Mouse (Mus musculus) embryonic facial prominence, embryonic 14.5 days (tissue): ENCODE measurements around the gene Hyal3. TPM values are rescaled to one million over a fixed set of nuclear protein-coding genes. Genes with fewer than 3 reads are reported as not detected.
A peak's percentile ranks its signal among the peaks of the same experiment; 100 is the strongest.

Experiments used
- ATAC-seq: fragments of 200-750 bp; cut with Nextera tagmentation; 2 replicates; pipeline ENCODE4 v1.8.0; 2017; ENCODE audit warnings: low read depth, moderate number of reproducible peaks, moderate TSS enrichment
- DNase-seq: peaks from one replicate; pipeline ENCODE4 v3.0.0-alpha.2; 2015; ENCODE audit warnings: low spot score
- H3K27ac ChIP-seq: fragments of 300-500 bp; sonication (generic); replicated peaks from 2 replicates; pipeline ENCODE4 v1.5.1; 2014; ENCODE audit warnings: low read depth, mild to moderate bottlenecking, low read length, moderate library complexity
- H3K27me3 ChIP-seq: fragments of 300-500 bp; sonication (generic); replicated peaks from 2 replicates; pipeline ENCODE4 v1.6.1; 2014; ENCODE audit warnings: low read length; ENCODE audit not compliant: control insufficient read depth, insufficient read depth
- H3K36me3 ChIP-seq: fragments of 300-500 bp; sonication (generic); 2 replicates; pipeline ENCODE4 v1.6.1; 2014; ENCODE audit warnings: low read length, mixed read lengths; ENCODE audit not compliant: control insufficient read depth, insufficient read depth
- H3K4me1 ChIP-seq: fragments of 300-500 bp; sonication (generic); 2 replicates; pipeline ENCODE4 v1.6.1; 2014; ENCODE audit warnings: antibody characterized with exemption, low read length; ENCODE audit not compliant: control insufficient read depth, insufficient read depth
- H3K4me2 ChIP-seq: fragments of 300-500 bp; sonication (generic); 2 replicates; pipeline ENCODE4 v1.6.1; 2014; ENCODE audit warnings: low read depth, mild to moderate bottlenecking, low read length, moderate library complexity, mixed read lengths
- H3K4me3 ChIP-seq: fragments of 300-500 bp; sonication (generic); 2 replicates; pipeline ENCODE4 v1.5.1; 2014; ENCODE audit warnings: low read depth, mild to moderate bottlenecking, low read length
- H3K9ac ChIP-seq: fragments of 300-500 bp; sonication (generic); 2 replicates; pipeline ENCODE4 v1.6.1; 2014; ENCODE audit warnings: low read depth, mild to moderate bottlenecking, low read length, moderate library complexity, mixed read lengths
- H3K9me3 ChIP-seq: fragments of 300-500 bp; sonication (generic); 2 replicates; pipeline ENCODE4 v1.6.1; 2016; ENCODE audit warnings: low read length; ENCODE audit not compliant: control insufficient read depth
- WGBS: fragments of 180-500 bp; shearing (Covaris S2); extraction: QIAGEN DNeasy Blood & Tissue Kit; methylation state at CpG from one replicate; pipeline ENCODE4 v1.1.7; 2014; 5-methylcytosine and 5-hydroxymethylcytosine counted together
- polyA plus RNA-seq: library from polyadenylated mRNA; unstranded; fragments of >200 nt; fragmentation: Nextera tagmentation; extraction: Ambion mirVana; gene quantifications from 2 replicates; pipeline ENCODE4 v1.2.1, GENCODE M21; 2014

Hyal3 gene
- polyA plus RNA-seq, 1 experiment from 2014 or later: 1.2 TPM

- H3K4me1 ChIP-seq: peaks cover 40% of the 10 kb centered on the region
- WGBS: 64% methylated on average over 6 of the region's 6 CpGs
Measured at GRCm38 (mm10) chr9:107611456-107612190, 31.0 kb downstream of the Hyal3 start.

GRCm38 (mm10) chr9:107612191-107612944, 31.8 kb downstream of the Hyal3 start:
- no peaks in the 10 kb centered on the region for H3K9me3 ChIP-seq
- 6% methylated on average over 17 of the region's 48 CpGs for WGBS
- DNase-seq (peak; percentile 97), ATAC-seq (peak; percentile 95)
- H3K36me3 ChIP-seq: peaks cover 35% of the 10 kb centered on the region
- peak overlapping the region; percentile 39 for H3K4me3 ChIP-seq
- H3K4me2 ChIP-seq: peak overlapping the region; percentile 90
- no peaks in the 10 kb centered on the region for H3K27me3 ChIP-seq
- H3K4me1 ChIP-seq: peaks cover 34% of the 10 kb centered on the region
- peak overlapping the region; percentile 73 for H3K9ac ChIP-seq
- peak overlapping the region; percentile 98 for H3K27ac ChIP-seq

More at GRCm38 (mm10) chr9:107611456-107612190, 31.0 kb downstream of the Hyal3 start:
- Histone ChIP-seq H3K4me3 (peak overlapping the region; percentile 39; the same call in 1 of the 2 replicates), H3K36me3 (peaks cover 31% of the 10 kb centered on the region), H3K9me3 (no peaks in the 10 kb centered on the region), H3K4me2 (peak overlapping the region; percentile 90), H3K27me3 (no peaks in the 10 kb centered on the region), H3K27ac (peak overlapping the region; percentile 98), H3K9ac (peak overlapping the region; percentile 73)
- ATAC-seq (peak; percentile 8; the same call in 1 of the 2 replicates), DNase-seq (peak; percentile 75)

- Histone ChIP-seq H3K9ac (0 out of 2 replicates have a peak overlapping the region, but pooled peaks have one; percentile 2), H3K36me3 (peaks cover 40% of the 10 kb centered on the region), H3K4me3 (peak overlapping the region; percentile 39), H3K27me3 (no peaks in the 10 kb centered on the region), H3K27ac (peak overlapping the region; percentile 98), H3K9me3 (no peaks in the 10 kb centered on the region), H3K4me1 (peaks cover 27% of the 10 kb centered on the region), H3K4me2 (peak overlapping the region; percentile 90)
- 10% methylated on average over 12 of the region's 12 CpGs for WGBS
- ATAC-seq (peak; percentile 24; the same call in 1 of the 2 replicates), DNase-seq (peak; percentile 61)
Measured at GRCm38 (mm10) chr9:107612945-107613569, 32.4 kb downstream of the Hyal3 start.

DNA sequence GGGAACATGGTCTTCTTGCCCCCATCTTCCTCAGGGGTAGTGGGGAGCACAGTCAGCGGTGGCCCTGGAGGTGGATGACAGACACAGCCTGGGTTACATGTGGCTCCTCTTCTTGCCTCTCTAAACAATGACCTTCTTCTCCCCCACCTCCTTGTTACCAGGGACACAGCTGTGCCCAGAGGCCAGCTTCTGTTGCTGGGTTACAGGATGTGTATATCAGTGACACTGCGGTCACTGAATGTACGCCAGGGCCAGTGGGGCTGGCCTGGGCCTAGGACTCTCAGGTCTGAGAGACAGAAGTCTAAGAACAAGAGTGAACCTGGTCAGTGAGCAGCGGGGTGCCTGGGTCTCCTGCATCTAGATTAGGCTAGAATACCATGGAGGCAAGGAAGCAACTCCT, 34.4 kb downstream of the Hyal3 start:
- DNase-seq (no peak), ATAC-seq (no peak)
- Histone ChIP-seq H3K36me3 (peaks cover 60% of the 10 kb centered on the region), H3K4me3 (no peak overlapping the region), H3K4me1 (peaks cover 14% of the 10 kb centered on the region), H3K4me2 (no peak overlapping the region), H3K27ac (no peak overlapping the region), H3K9me3 (no peaks in the 10 kb centered on the region), H3K9ac (0 out of 2 replicates have a peak overlapping the region, but pooled peaks have one; percentile 3), H3K27me3 (no peaks in the 10 kb centered on the region)
- 78% methylated on average over 4 of the region's 4 CpGs for WGBS

DNA sequence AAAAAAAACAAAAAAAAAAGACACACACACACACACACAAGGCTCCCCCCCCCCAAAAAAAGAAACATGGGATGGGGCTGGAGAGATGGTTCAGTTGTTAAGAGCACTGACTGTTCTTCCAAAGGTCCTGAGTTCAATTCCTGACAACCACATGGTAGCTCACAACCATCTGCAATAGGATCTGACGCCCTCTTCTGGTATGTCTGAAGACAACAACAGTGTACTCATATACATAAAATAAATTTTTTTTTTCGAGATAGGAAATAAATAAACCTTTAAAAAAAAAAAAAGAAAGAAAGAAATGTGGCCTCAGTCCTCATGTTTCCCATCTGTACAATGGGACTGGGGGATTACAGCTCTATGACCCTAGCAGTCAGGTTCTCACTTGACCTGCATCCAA, 36.8 kb downstream of the Hyal3 start:
- Histone ChIP-seq H3K4me3 (no peak overlapping the region), H3K9ac (no peak overlapping the region), H3K4me2 (no peak overlapping the region), H3K4me1 (0 out of 2 replicates have a peak, but pooled peaks cover 3% of the 10 kb centered on the region), H3K27me3 (no peaks in the 10 kb centered on the region), H3K9me3 (no peaks in the 10 kb centered on the region), H3K27ac (no peak overlapping the region), H3K36me3 (peaks cover 73% of the 10 kb centered on the region)
- DNase-seq (no peak), ATAC-seq (no peak)
- 76% methylated on average over 2 of the region's 2 CpGs for WGBS

- peak overlapping the region; percentile 33; the same call in 1 of the 2 replicates for H3K27ac ChIP-seq
- ATAC-seq: no peak
- H3K9me3 ChIP-seq: no peaks in the 10 kb centered on the region
- DNase-seq: no peak
- H3K9ac ChIP-seq: no peak overlapping the region
- H3K4me1 ChIP-seq: 0 out of 2 replicates have a peak, but pooled peaks cover 2% of the 10 kb centered on the region
- H3K27me3 ChIP-seq: no peaks in the 10 kb centered on the region
- no peak overlapping the region for H3K4me2 ChIP-seq
- peaks cover 76% of the 10 kb centered on the region for H3K36me3 ChIP-seq
- no peak overlapping the region for H3K4me3 ChIP-seq
- WGBS: 84% methylated on average over 6 of the region's 6 CpGs
Measured at GRCm38 (mm10) chr9:107618098-107618497, 37.5 kb downstream of the Hyal3 start.

DNA sequence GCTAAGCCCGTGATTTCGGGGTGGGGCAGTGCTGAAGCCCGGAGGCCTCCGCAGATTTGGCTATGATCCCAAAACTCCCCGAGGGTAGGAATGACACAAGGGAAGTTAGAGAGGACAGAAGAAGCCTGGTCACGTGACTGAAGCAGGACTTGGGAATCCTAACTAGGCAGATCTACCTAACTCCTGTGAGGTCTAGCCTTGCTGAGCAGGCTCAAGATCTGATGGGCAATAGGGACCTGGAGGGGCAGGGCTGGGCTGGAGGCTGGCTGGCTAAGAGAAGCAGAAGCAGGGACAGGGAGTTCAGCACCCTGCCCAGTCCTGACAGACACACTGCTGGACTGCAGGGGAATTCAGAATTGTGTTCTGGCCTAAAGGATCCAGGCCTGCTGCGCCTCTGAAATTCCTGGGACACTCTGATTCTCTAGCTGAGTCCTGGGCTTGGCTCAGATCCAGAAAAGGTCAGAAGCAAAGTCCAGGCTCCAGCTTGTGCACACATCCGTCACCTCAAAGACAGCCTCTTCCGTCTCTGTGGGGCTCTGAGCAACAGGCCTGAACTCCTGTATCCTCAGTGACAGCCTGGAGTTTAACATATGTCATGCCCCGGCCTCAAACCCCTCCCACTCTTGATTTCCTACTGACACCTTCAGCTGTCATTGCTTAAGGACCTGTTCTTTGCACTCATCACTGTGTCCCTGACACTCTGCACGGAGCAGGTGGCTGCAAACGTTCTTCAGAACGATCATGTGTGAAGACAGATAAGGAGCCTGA, 38.3 kb downstream of the Hyal3 start:
- Histone ChIP-seq H3K9ac (peak overlapping the region; percentile 40; the same call in 1 of the 2 replicates), H3K4me3 (no peak overlapping the region), H3K9me3 (no peaks in the 10 kb centered on the region), H3K27me3 (no peaks in the 10 kb centered on the region), H3K4me2 (no peak overlapping the region), H3K4me1 (no peaks in the 10 kb centered on the region), H3K27ac (peak overlapping the region; percentile 33; the same call in 1 of the 2 replicates), H3K36me3 (peaks cover 75% of the 10 kb centered on the region)
- DNase-seq (peak; percentile 81), ATAC-seq (peak; percentile 34; the same call in 1 of the 2 replicates)
- WGBS: 42% methylated on average over 12 of the region's 13 CpGs

DNA sequence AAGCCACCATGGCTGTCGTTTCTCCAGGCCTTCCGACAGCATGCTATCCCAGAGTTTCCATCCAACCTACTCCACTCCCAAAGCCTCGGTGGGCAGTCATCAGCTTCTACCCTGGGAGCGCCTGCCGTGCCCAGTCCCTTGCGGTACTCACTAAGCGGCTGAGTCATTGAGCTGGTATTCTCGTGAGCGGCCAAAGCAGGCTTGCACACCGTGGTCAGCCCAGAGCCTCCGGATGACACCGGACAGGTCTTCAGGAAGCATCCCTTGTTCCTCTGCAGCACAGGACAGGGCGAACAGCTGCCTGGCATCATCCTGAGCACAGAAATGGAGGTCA, 38.9 kb downstream of the Hyal3 start:
- WGBS: 82% methylated on average over 13 of the region's 13 CpGs
- Histone ChIP-seq H3K4me2 (no peak overlapping the region), H3K4me3 (no peak overlapping the region), H3K9ac (no peak overlapping the region), H3K9me3 (no peaks in the 10 kb centered on the region), H3K27ac (no peak overlapping the region), H3K4me1 (no peaks in the 10 kb centered on the region), H3K36me3 (peaks cover 75% of the 10 kb centered on the region), H3K27me3 (no peaks in the 10 kb centered on the region)
- ATAC-seq: 0 out of 2 replicates have a peak, but pooled peaks have one; percentile 3
- DNase-seq: no peak
